Mouse (Mus musculus): ENCODE results near the gene 4933427D14Rik. TPM values are rescaled to one million over a fixed set of nuclear protein-coding genes. Genes with fewer than 3 reads are reported as not detected.

Gene 4933427D14Rik
- 4.1 and 5.1 TPM in 2 replicates for polyA plus RNA-seq (2012; rRNA removed)

DNA sequence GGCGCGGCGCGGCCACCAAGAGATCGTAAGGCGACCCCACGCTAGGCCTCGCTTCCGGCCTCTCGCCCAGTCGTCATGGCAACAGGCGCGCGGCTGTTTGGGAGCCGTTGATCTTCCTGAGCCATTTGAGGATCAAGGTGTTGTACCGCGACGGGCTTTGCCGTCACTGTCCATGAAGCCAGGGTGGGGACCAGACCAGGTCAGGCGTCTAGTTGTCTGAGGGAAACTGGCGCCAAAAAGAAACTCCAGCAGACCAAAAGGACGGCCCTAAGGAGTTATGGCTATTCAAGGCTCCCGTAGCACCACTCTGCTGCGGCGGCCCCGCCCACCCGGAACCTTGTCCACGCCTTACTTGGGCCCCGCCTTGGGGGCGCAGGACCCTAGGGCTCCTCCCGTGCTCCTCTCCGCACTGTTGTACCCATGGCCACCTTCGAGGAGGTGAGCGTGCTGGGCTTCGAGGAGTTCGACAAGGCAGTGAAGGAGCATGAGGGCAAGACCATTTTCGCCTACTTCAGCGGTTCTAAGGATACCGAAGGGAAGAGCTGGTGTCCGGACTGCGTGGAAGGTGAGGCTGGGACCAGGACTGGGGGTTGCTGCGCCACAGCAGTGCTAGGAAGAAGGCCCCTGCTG lies at the start of gene 4933427D14Rik, which contains the start of gene Txndc17:
TSS of gene 4933427D14Rik (minus strand) at position 256 of the 630 bp plus-strand sequence.
TSS of gene Txndc17 (plus strand) at position 344 of the 630 bp plus-strand sequence.
- Histone ChIP-seq H3K4me1 (ENCODE audit: control insufficient read depth, insufficient read depth, low read length) (no peaks in the 10 kb centered on the region; the same call in 1 of the 2 replicates), H3K4me3 (replicated peaks; ENCODE audit: extremely low read depth, low read depth, low read length) (peak within 1 kb of the TSS; percentile 98)
- TF ChIP-seq CTCF (IDR thresholded peaks at IDR 0.05; ENCODE audit: insufficient read depth, low read length) (no peak), POLR2A (IDR thresholded peaks at IDR 0.05; ENCODE audit: borderline replicate concordance, extremely low read depth, low read depth, low read length) (peak; percentile 84; the same call in 1 of the 2 replicates)
- under 1% methylated on average over 42 of the region's 42 CpGs for WGBS
- DNase-seq: peak; percentile 90

DNA sequence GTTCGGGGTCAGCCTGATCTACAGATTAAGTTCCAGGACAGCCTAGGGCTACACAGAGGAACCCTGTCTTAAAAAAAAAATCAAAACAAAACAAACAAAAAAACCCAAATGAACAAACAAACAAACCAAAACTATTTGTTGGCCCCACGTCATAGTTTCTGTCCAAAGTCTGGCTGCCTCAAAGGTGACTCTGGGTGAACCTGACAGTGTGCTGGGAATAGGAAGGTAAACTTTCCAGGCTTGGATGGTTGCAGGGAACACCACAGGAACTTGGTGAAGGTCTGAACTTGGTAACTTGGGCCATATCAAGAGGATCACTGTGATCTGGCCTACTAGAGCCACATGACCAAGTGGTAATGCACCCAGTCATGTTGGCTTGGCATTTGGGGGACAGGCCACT lies 49.2 kb upstream of the 4933427D14Rik start:
- Histone ChIP-seq H3K4me3 (replicated peaks; ENCODE audit: extremely low read depth, low read depth, low read length) (no peak overlapping the region), H3K4me1 (ENCODE audit: control insufficient read depth, insufficient read depth, low read length) (no peaks in the 10 kb centered on the region)
- no peak for TF ChIP-seq CTCF (IDR thresholded peaks at IDR 0.05; ENCODE audit: insufficient read depth, low read length)
- no peak for TF ChIP-seq POLR2A (IDR thresholded peaks at IDR 0.05; ENCODE audit: borderline replicate concordance, extremely low read depth, low read depth, low read length)
- 68% methylated on average over 2 of the region's 2 CpGs for WGBS
- DNase-seq: no peak

DNA sequence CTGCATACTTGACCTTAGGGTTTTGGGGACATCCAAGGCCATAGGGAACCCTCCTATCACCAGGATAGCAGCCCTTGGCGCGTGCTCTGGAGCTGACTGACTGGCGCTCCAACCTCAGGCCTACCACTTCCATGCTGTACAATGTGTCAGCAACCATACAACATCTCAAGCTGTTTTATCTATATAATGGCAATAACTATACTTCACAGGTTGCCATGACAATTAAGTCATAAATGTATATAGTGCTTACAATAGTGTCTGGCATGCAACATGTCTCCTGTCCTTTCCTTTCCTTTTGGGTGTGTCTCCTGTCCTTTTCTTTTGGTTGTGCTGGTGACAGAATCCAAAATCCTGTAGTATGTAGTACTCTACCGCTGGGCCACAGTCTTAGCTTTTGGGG lies 48.4 kb upstream of the 4933427D14Rik start:
- Histone ChIP-seq H3K4me3 (replicated peaks; ENCODE audit: extremely low read depth, low read depth, low read length) (no peak overlapping the region), H3K4me1 (ENCODE audit: control insufficient read depth, insufficient read depth, low read length) (no peaks in the 10 kb centered on the region)
- DNase-seq: no peak
- 95% methylated on average over 4 of the region's 4 CpGs for WGBS
- TF ChIP-seq CTCF (IDR thresholded peaks at IDR 0.05; ENCODE audit: insufficient read depth, low read length) (no peak), POLR2A (IDR thresholded peaks at IDR 0.05; ENCODE audit: borderline replicate concordance, extremely low read depth, low read depth, low read length) (no peak)

DNA sequence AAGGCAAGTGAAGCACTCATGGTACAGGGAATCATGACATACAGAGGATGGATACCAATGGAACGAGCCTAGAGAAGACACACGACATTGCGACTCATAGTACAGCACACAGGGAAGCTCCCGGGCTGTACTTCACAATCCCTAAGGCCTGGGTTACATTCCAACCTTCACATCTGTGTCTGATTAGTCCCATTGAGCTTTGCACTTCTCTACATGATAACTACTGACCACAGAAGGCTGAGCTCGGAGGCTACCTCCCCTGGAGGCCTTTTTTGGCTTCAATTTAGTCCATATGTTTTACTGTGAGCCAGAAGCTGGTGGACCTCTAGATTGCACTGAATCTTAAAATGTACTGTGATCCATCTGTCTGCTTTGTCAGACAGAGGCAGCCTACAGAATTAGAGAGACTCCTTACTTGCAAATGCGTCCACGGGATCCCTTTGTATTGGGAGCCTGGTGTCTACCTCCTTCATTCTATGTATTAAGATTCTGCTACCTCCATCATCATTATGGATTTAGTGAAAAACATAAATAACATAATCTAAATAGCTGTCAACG lies 38.0 kb upstream of the 4933427D14Rik start:
- Histone ChIP-seq H3K4me1 (ENCODE audit: control insufficient read depth, insufficient read depth, low read length) (no peaks in the 10 kb centered on the region), H3K4me3 (replicated peaks; ENCODE audit: extremely low read depth, low read depth, low read length) (no peak overlapping the region)
- TF ChIP-seq CTCF (IDR thresholded peaks at IDR 0.05; ENCODE audit: insufficient read depth, low read length) (no peak), POLR2A (IDR thresholded peaks at IDR 0.05; ENCODE audit: borderline replicate concordance, extremely low read depth, low read depth, low read length) (no peak)
- WGBS: 81% methylated on average over 8 of the region's 8 CpGs
- DNase-seq: no peak

DNA sequence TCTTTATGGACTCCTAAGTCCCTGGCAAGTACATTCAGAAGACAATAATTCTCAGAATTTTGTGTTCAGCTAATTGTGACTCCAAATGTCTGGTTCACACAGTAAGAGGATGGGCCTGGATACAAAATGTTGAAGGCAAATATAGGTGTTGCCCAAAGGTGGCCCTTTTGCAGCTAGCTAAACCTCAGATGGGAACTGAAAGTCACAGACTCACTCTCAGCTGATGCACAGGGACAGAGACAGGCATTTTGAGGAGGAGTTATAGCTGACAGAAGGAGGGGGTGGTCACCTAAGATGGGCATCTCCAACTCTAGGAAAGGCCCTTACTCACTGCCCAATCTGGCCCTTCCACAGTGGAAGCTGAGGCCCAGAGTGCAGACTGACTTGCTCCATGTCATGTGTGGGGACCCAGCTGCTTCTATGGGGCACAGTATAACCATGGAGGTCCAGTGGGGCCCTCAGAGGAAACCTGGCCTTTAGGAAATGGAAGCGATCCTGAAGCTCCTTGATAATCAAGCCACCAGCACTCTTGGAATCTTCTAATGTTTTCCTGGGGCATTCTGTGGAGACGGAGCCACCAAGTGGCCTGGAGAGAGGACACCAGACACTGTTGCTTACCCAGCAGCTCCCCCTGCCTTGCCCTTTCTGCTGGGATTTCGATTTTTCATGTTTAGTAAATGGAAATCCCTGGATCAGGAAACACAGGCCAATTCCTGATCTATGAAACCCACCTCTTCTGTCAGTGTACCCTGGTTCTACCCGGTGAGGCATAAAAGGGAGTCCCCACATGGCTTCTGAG lies 33.0 kb upstream of the 4933427D14Rik start:
- no peak for DNase-seq
- WGBS: 69% methylated on average over 4 of the region's 4 CpGs
- no peak for TF ChIP-seq CTCF (IDR thresholded peaks at IDR 0.05; ENCODE audit: insufficient read depth, low read length)
- no peak for TF ChIP-seq POLR2A (IDR thresholded peaks at IDR 0.05; ENCODE audit: borderline replicate concordance, extremely low read depth, low read depth, low read length)
- no peaks in the 10 kb centered on the region for H3K4me1 ChIP-seq (ENCODE audit: control insufficient read depth, insufficient read depth, low read length)
- no peak overlapping the region for H3K4me3 ChIP-seq (replicated peaks; ENCODE audit: extremely low read depth, low read depth, low read length)

DNA sequence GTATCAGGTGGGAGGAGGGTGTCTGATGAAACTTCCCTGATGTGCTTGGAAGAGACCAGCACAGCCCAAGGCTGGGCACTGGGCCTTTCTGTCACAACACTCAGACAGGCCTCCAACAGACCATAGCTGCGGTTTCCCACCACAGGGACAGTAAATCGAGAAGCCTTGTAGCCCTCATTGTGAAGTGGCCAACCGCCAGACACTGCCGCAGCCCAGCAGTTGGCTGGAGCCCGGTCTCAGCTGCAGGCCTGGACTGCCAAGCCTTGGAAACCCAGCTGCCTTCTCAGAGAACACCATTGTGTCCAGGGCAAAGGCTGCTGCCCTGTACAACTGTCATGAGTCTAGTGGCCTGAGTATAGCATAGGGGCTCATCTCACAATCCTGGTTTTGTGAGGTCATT lies 26.8 kb upstream of the 4933427D14Rik start:
- no peak for DNase-seq
- no peaks in the 10 kb centered on the region for H3K4me1 ChIP-seq (ENCODE audit: control insufficient read depth, insufficient read depth, low read length)
- no peak overlapping the region for H3K4me3 ChIP-seq (replicated peaks; ENCODE audit: extremely low read depth, low read depth, low read length)
- TF ChIP-seq CTCF (IDR thresholded peaks at IDR 0.05; ENCODE audit: insufficient read depth, low read length) (no peak), POLR2A (IDR thresholded peaks at IDR 0.05; ENCODE audit: borderline replicate concordance, extremely low read depth, low read depth, low read length) (no peak)
- 53% methylated on average over 5 of the region's 5 CpGs for WGBS

DNA sequence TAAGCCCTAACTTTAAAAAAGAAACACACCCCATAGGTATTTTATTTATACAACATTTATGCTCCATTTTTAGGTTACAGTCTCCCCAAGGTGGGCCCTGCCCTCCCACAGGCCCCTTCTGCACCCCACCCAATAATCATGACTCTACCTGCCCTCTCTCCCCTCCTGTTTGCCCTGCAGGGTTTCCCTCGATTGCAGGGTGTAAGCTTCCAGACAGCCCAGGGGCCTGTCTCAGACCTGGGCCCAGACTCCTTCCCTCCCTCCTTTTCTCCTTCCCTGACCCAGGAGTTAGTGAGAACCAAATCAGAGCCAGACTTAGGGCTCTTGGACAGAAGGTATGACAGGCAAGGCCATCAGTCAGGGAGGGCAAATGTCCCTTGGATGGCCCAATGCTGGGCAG lies 25.7 kb upstream of the 4933427D14Rik start:
- no peaks in the 10 kb centered on the region for H3K4me1 ChIP-seq (ENCODE audit: control insufficient read depth, insufficient read depth, low read length)
- TF ChIP-seq CTCF (IDR thresholded peaks at IDR 0.05; ENCODE audit: insufficient read depth, low read length): no peak
- DNase-seq: no peak
- H3K4me3 ChIP-seq (replicated peaks; ENCODE audit: extremely low read depth, low read depth, low read length): no peak overlapping the region
- 48% methylated on average over 1 of the region's 1 CpGs for WGBS

DNA sequence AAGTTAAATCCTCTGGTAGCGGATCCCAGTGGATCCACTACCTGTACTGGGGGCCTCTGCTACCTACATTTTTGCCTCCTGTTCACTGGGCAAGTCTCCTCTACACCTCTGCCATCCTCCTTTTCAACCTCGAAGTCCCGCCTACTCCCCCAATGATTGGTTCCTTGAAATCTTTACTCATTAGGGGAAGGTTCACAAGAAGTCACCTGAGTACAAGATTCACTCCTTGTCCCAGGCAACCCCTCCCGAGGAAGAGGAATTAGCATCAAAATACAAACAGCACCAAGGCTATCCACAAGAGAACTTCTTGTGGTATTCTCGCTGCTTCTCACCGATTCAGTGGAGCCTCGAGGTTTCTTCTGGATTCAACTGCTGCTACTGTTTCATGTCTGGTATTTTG lies 24.8 kb upstream of the 4933427D14Rik start:
- DNase-seq: no peak
- WGBS: 83% methylated on average over 7 of the region's 7 CpGs
- no peaks in the 10 kb centered on the region for H3K4me1 ChIP-seq (ENCODE audit: control insufficient read depth, insufficient read depth, low read length)
- TF ChIP-seq CTCF (IDR thresholded peaks at IDR 0.05; ENCODE audit: insufficient read depth, low read length) (no peak), POLR2A (IDR thresholded peaks at IDR 0.05; ENCODE audit: borderline replicate concordance, extremely low read depth, low read depth, low read length) (no peak)
- no peak overlapping the region for H3K4me3 ChIP-seq (replicated peaks; ENCODE audit: extremely low read depth, low read depth, low read length)

DNA sequence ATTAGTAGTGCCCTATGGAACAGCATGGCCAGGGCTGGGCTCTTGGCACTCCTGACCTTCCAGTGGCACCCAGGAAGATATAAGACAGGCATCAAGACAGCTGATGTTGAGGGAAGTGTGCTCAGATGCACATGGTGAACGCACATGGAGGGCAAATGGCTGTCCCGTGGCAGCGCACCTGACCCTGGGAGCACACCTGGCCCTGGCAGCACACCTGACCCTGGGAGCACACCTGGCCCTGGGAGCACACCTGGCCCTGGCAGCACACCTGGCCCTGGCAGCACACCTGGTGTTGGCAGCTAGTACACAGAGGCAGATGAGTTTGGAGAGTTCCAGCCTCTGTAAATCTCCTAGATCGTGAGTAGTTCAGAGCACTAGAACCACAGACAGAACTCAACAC lies 21.3 kb upstream of the 4933427D14Rik start:
- Histone ChIP-seq H3K4me1 (ENCODE audit: control insufficient read depth, insufficient read depth, low read length) (no peaks in the 10 kb centered on the region), H3K4me3 (replicated peaks; ENCODE audit: extremely low read depth, low read depth, low read length) (no peak overlapping the region)
- WGBS: 88% methylated on average over 4 of the region's 4 CpGs
- DNase-seq: no peak
- no peak for TF ChIP-seq POLR2A (IDR thresholded peaks at IDR 0.05; ENCODE audit: borderline replicate concordance, extremely low read depth, low read depth, low read length)
- TF ChIP-seq CTCF (IDR thresholded peaks at IDR 0.05; ENCODE audit: insufficient read depth, low read length): no peak
